Mouse (Mus musculus): ENCODE data around the gene Nkx2-1. TPM values are rescaled to one million over a fixed set of nuclear protein-coding genes. Genes with fewer than 3 reads are reported as not detected.
"Not testable (repeated sequence)": the region's sequence is repeated elsewhere in the genome, so short reads cannot be mapped to it uniquely, and the experiment has no call there.

Nkx2-1 gene
- polyA plus RNA-seq, 1 experiment from 2014 or later: not detected

GRCm38 (mm10) chr12:56532142-56532541 lies 4.6 kb downstream of the Nkx2-1 start:
- Histone ChIP-seq H3K27me3 (ENCODE audit: low read depth, poor library complexity, severe bottlenecking) (peaks cover 100% of the 10 kb centered on the region), H3K4me1 (peaks cover 35% of the 10 kb centered on the region), H3K4me3 (no peak overlapping the region), H3K36me3 (no peaks in the 10 kb centered on the region), H3K9me3 (replicated peaks) (no peaks in the 10 kb centered on the region), H3K27ac (no peak overlapping the region)
- DNase-seq (ENCODE audit: low spot score): no peak
- WGBS: 2% methylated on average over 4 of the region's 4 CpGs

GRCm38 (mm10) chr12:56531051-56531620 lies 5.6 kb downstream of the Nkx2-1 start:
- Histone ChIP-seq H3K27ac (no peak overlapping the region), H3K27me3 (ENCODE audit: low read depth, poor library complexity, severe bottlenecking) (peaks cover 100% of the 10 kb centered on the region), H3K9me3 (replicated peaks) (no peaks in the 10 kb centered on the region), H3K4me1 (peaks cover 28% of the 10 kb centered on the region), H3K36me3 (no peaks in the 10 kb centered on the region), H3K4me3 (no peak overlapping the region)
- peak; percentile 33 for DNase-seq (ENCODE audit: low spot score)
- 2% methylated on average over 3 of the region's 3 CpGs for WGBS

- 3% methylated on average over 3 of the region's 3 CpGs for WGBS
- Histone ChIP-seq H3K9me3 (replicated peaks) (no peaks in the 10 kb centered on the region), H3K4me1 (peaks cover 16% of the 10 kb centered on the region), H3K27ac (no peak overlapping the region), H3K36me3 (no peaks in the 10 kb centered on the region), H3K4me3 (no peak overlapping the region), H3K27me3 (ENCODE audit: low read depth, poor library complexity, severe bottlenecking) (peaks cover 98% of the 10 kb centered on the region)
- peak; percentile 54 for DNase-seq (ENCODE audit: low spot score)
Observed at GRCm38 (mm10) chr12:56529931-56530330, 6.8 kb downstream of the Nkx2-1 start.

- no peak overlapping the region for H3K4me3 ChIP-seq
- DNase-seq (ENCODE audit: low spot score): peak; percentile 59
- under 1% methylated on average over 36 of the region's 36 CpGs for WGBS
- peaks cover 10% of the 10 kb centered on the region for H3K4me1 ChIP-seq
- H3K27ac ChIP-seq: no peak overlapping the region
- no peaks in the 10 kb centered on the region for H3K36me3 ChIP-seq
- no peaks in the 10 kb centered on the region for H3K9me3 ChIP-seq (replicated peaks)
- peaks cover 98% of the 10 kb centered on the region for H3K27me3 ChIP-seq (ENCODE audit: low read depth, poor library complexity, severe bottlenecking)
Observed at GRCm38 (mm10) chr12:56528881-56529681, 7.6 kb downstream of the Nkx2-1 start.

- no peak overlapping the region for H3K4me3 ChIP-seq
- no peak overlapping the region for H3K27ac ChIP-seq
- H3K4me1 ChIP-seq: peaks cover 7% of the 10 kb centered on the region
- peak; percentile 40 for DNase-seq (ENCODE audit: low spot score)
- H3K9me3 ChIP-seq (replicated peaks): no peaks in the 10 kb centered on the region
- WGBS: 1% methylated on average over 8 of the region's 8 CpGs
- H3K36me3 ChIP-seq: no peaks in the 10 kb centered on the region
- peaks cover 98% of the 10 kb centered on the region for H3K27me3 ChIP-seq (ENCODE audit: low read depth, poor library complexity, severe bottlenecking)
Observed at GRCm38 (mm10) chr12:56528034-56528570, 8.6 kb downstream of the Nkx2-1 start.

- DNase-seq (ENCODE audit: low spot score): no peak
- Histone ChIP-seq H3K9me3 (replicated peaks) (no peaks in the 10 kb centered on the region), H3K36me3 (no peaks in the 10 kb centered on the region), H3K4me1 (0 out of 2 replicates have a peak, but pooled peaks cover 4% of the 10 kb centered on the region), H3K27me3 (ENCODE audit: low read depth, poor library complexity, severe bottlenecking) (peaks cover 98% of the 10 kb centered on the region), H3K27ac (no peak overlapping the region), H3K4me3 (no peak overlapping the region)
- WGBS: 23% methylated on average over 4 of the region's 4 CpGs
Observed at GRCm38 (mm10) chr12:56527071-56527470, 9.6 kb downstream of the Nkx2-1 start.

GRCm38 (mm10) chr12:56525219-56525797 lies 11.4 kb downstream of the Nkx2-1 start:
- WGBS: 6% methylated on average over 11 of the region's 16 CpGs
- not testable (repeated sequence) for H3K4me3 ChIP-seq; H3K9me3 ChIP-seq (replicated peaks); H3K4me1 ChIP-seq; H3K27ac ChIP-seq; H3K36me3 ChIP-seq
- DNase-seq (ENCODE audit: low spot score): peak; percentile 55
- peaks cover 98% of the 10 kb centered on the region for H3K27me3 ChIP-seq (ENCODE audit: low read depth, poor library complexity, severe bottlenecking)

GRCm38 (mm10) chr12:56524201-56524600 lies 12.5 kb downstream of the Nkx2-1 start:
- Histone ChIP-seq H3K27me3 (ENCODE audit: low read depth, poor library complexity, severe bottlenecking) (peaks cover 98% of the 10 kb centered on the region), H3K4me1 (peaks cover 14% of the 10 kb centered on the region), H3K36me3 (no peaks in the 10 kb centered on the region), H3K4me3 (no peak overlapping the region), H3K9me3 (replicated peaks) (no peaks in the 10 kb centered on the region), H3K27ac (no peak overlapping the region)
- 14% methylated on average over 14 of the region's 14 CpGs for WGBS
- DNase-seq (ENCODE audit: low spot score): peak; percentile 37

- no peak overlapping the region for H3K27ac ChIP-seq
- no peak for DNase-seq (ENCODE audit: low spot score)
- no peaks in the 10 kb centered on the region for H3K36me3 ChIP-seq
- H3K9me3 ChIP-seq (replicated peaks): no peaks in the 10 kb centered on the region
- H3K4me3 ChIP-seq: no peak overlapping the region
- peaks cover 98% of the 10 kb centered on the region for H3K27me3 ChIP-seq (ENCODE audit: low read depth, poor library complexity, severe bottlenecking)
- peaks cover 10% of the 10 kb centered on the region for H3K4me1 ChIP-seq
- 21% methylated on average over 4 of the region's 4 CpGs for WGBS
Observed at GRCm38 (mm10) chr12:56522191-56522590, 14.5 kb downstream of the Nkx2-1 start.

- H3K4me1 ChIP-seq: peaks cover 10% of the 10 kb centered on the region
- no peak overlapping the region for H3K27ac ChIP-seq
- H3K4me3 ChIP-seq: peak overlapping the region; percentile 27
- H3K9me3 ChIP-seq (replicated peaks): no peaks in the 10 kb centered on the region
- no peaks in the 10 kb centered on the region for H3K36me3 ChIP-seq
- WGBS: under 1% methylated on average over 33 of the region's 33 CpGs
- H3K27me3 ChIP-seq (ENCODE audit: low read depth, poor library complexity, severe bottlenecking): peaks cover 96% of the 10 kb centered on the region
- DNase-seq (ENCODE audit: low spot score): peak; percentile 80
Observed at GRCm38 (mm10) chr12:56521106-56521840, 15.4 kb downstream of the Nkx2-1 start.

- no peak overlapping the region for H3K27ac ChIP-seq
- H3K4me1 ChIP-seq: peaks cover 10% of the 10 kb centered on the region
- DNase-seq (ENCODE audit: low spot score): peak; percentile 36
- H3K9me3 ChIP-seq (replicated peaks): no peaks in the 10 kb centered on the region
- WGBS: under 1% methylated on average over 22 of the region's 22 CpGs
- H3K36me3 ChIP-seq: no peaks in the 10 kb centered on the region
- H3K27me3 ChIP-seq (ENCODE audit: low read depth, poor library complexity, severe bottlenecking): peaks cover 94% of the 10 kb centered on the region
- peak overlapping the region; percentile 27 for H3K4me3 ChIP-seq
Observed at GRCm38 (mm10) chr12:56520396-56521105, 16.2 kb downstream of the Nkx2-1 start.

- Histone ChIP-seq H3K4me1 (peaks cover 10% of the 10 kb centered on the region), H3K36me3 (no peaks in the 10 kb centered on the region), H3K27ac (no peak overlapping the region), H3K9me3 (replicated peaks) (no peaks in the 10 kb centered on the region), H3K27me3 (ENCODE audit: low read depth, poor library complexity, severe bottlenecking) (peaks cover 94% of the 10 kb centered on the region), H3K4me3 (peak overlapping the region; percentile 42)
- WGBS: under 1% methylated on average over 30 of the region's 30 CpGs
- DNase-seq (ENCODE audit: low spot score): peak; percentile 60
Observed at GRCm38 (mm10) chr12:56519738-56520191, 16.9 kb downstream of the Nkx2-1 start.

All from limb, embryonic 10.5 days (tissue).